Mouse (Mus musculus): ENCODE measurements at regions not wholly inside any gene's neighbourhood (a gene's known extent, or its start where the extent isn't known, plus 50 kb on each side); places are given as distances from the start of the nearest gene placed in this dataset.

- TF ChIP-seq CTCF (IDR thresholded peaks at IDR 0.05; ENCODE audit: insufficient read depth, low read length) (peak; percentile 74), POLR2A (IDR thresholded peaks at IDR 0.05; ENCODE audit: borderline replicate concordance, extremely low read depth, low read depth, low read length) (no peak)
Observed at GRCm38 (mm10) chr10:7333077-7333747, 121.2 kb upstream of the Cnksr3 start.
